Comparison of ENCODE assay signal across 17 mouse cellular contexts in genomic region chr17:88160677-88161001, GRCm38 (mm10).
A peak's percentile ranks its signal among the peaks of the same experiment; 100 is the strongest.
DNase-seq lines count a peak whose midpoint lies in the region; ATAC-seq and TF ChIP-seq lines count a peak whose summit lies in the region.
"Had no signal": no experiment of that assay in that cellular context is flagged by ENCODE, and none has a peak within 500 bp of the region (broad histone marks: within the 10 kb centered on the region; RNA-seq: fewer than 3 reads in every experiment).

No protein-coding gene starts in this region.

- 0 out of 2 replicates have a peak overlapping the region, but pooled peaks have one; percentile 9 for H3K4me2 ChIP-seq in heart, embryonic 12.5 days
- 0 out of 2 replicates have a peak overlapping the region, but pooled peaks have one; percentile 1 for H3K4me2 ChIP-seq in kidney, postnatal 0 days (ENCODE audit: low read length)
- H3K4me2 ChIP-seq in forebrain, embryonic 14.5 days (ENCODE audit: low read length) = 0 out of 2 replicates have a peak overlapping the region, but pooled peaks have one; percentile 5
- peak overlapping the region; percentile 27 for H3K4me2 ChIP-seq in midbrain, embryonic 16.5 days (ENCODE audit: low read length)
- no peak overlapping the region for H3K4me2 ChIP-seq in liver, postnatal 0 days (ENCODE audit: low read depth, low read length)

- intact Hi-C loops in heart, postnatal 25 days (cut with DNase I) = no loop called here

- TF ChIP-seq CTCF in kidney, postnatal 0 days (IDR thresholded peaks at IDR 0.05; ENCODE audit: low read depth) = no peak
- no peak for TF ChIP-seq CTCF in liver, postnatal 0 days (IDR thresholded peaks at IDR 0.05; ENCODE audit: low read depth)

- 77% methylated on average over 14 of the region's 14 CpGs for WGBS in heart, embryonic 12.5 days
- 64% methylated on average over 14 of the region's 14 CpGs for WGBS in kidney, postnatal 0 days
- 78% methylated on average over 14 of the region's 14 CpGs for WGBS in forebrain, embryonic 14.5 days
- 64% methylated on average over 14 of the region's 14 CpGs for WGBS in midbrain, embryonic 16.5 days
- 76% methylated on average over 14 of the region's 14 CpGs for WGBS in liver, postnatal 0 days (ENCODE audit: insufficient replicate concordance)

- no peak for DNase-seq in heart, postnatal 25 days (ENCODE audit: low spot score)
- DNase-seq in kidney, postnatal 0 days (ENCODE audit: low spot score) = no peak
- DNase-seq in kidney, adult 9 months = no peak
- no peak for DNase-seq in forebrain, embryonic 14.5 days (ENCODE audit: low spot score)
- DNase-seq in liver, postnatal 0 days = no peak
- no peak for DNase-seq in cerebellum, adult 11-12 months
- DNase-seq: adrenal gland, adult 8-10 months; gastrocnemius, postnatal 14 days; heart, postnatal 14 days; kidney, adult 2 months; layer of hippocampus, postnatal 36 days; lung, postnatal 10 days; right cerebral cortex, postnatal 14 days had no signal

- H3K27ac ChIP-seq in heart, embryonic 12.5 days (ENCODE audit: poor library complexity, severe bottlenecking) = no peak overlapping the region
- no peak overlapping the region for H3K27ac ChIP-seq in kidney, postnatal 0 days
- H3K27ac ChIP-seq in forebrain, embryonic 14.5 days (ENCODE audit: low read depth, low read length) = no peak overlapping the region
- no peak overlapping the region for H3K27ac ChIP-seq in midbrain, embryonic 16.5 days (ENCODE audit: low read length)
- no peak overlapping the region for H3K27ac ChIP-seq in liver, postnatal 0 days (ENCODE audit: low read depth)
- H3K27ac ChIP-seq: embryonic facial prominence, embryonic 13.5 days had no signal

- no peaks in the 10 kb centered on the region; the same call in 1 of the 2 replicates for H3K9me3 ChIP-seq in heart, embryonic 12.5 days (replicated peaks)
- H3K9me3 ChIP-seq in kidney, postnatal 0 days (replicated peaks; ENCODE audit: low read length) = no peaks in the 10 kb centered on the region
- no peaks in the 10 kb centered on the region for H3K9me3 ChIP-seq in forebrain, embryonic 14.5 days (replicated peaks; ENCODE audit: control insufficient read depth, low read length)
- no peaks in the 10 kb centered on the region for H3K9me3 ChIP-seq in midbrain, embryonic 16.5 days (replicated peaks; ENCODE audit: control insufficient read depth, low read length, poor library complexity, severe bottlenecking)
- H3K9me3 ChIP-seq in liver, postnatal 0 days (ENCODE audit: low read length) = no peaks in the 10 kb centered on the region
- H3K9me3 ChIP-seq: embryonic facial prominence, embryonic 13.5 days; G1E had no signal

- H3K27me3 ChIP-seq in heart, embryonic 12.5 days (replicated peaks) = peaks cover 4% of the 10 kb centered on the region; the same call in 1 of the 2 replicates
- no peaks in the 10 kb centered on the region for H3K27me3 ChIP-seq in kidney, postnatal 0 days (ENCODE audit: insufficient read depth, low read length)
- H3K27me3 ChIP-seq in forebrain, embryonic 14.5 days (replicated peaks; ENCODE audit: control insufficient read depth, insufficient read depth, low read length) = no peaks in the 10 kb centered on the region
- no peaks in the 10 kb centered on the region for H3K27me3 ChIP-seq in midbrain, embryonic 16.5 days (ENCODE audit: control insufficient read depth, insufficient read depth, low read depth, low read length)
- H3K27me3 ChIP-seq in liver, postnatal 0 days (ENCODE audit: insufficient read depth, low read length) = no peaks in the 10 kb centered on the region

- no peaks in the 10 kb centered on the region for H3K36me3 ChIP-seq in heart, embryonic 12.5 days
- H3K36me3 ChIP-seq in kidney, postnatal 0 days (ENCODE audit: insufficient read depth, low read length) = no peaks in the 10 kb centered on the region
- no peaks in the 10 kb centered on the region for H3K36me3 ChIP-seq in forebrain, embryonic 14.5 days (ENCODE audit: control insufficient read depth, insufficient read depth, low read length)
- H3K36me3 ChIP-seq in midbrain, embryonic 16.5 days (ENCODE audit: control insufficient read depth, insufficient read depth, low read length) = no peaks in the 10 kb centered on the region
- H3K36me3 ChIP-seq in liver, postnatal 0 days (replicated peaks; ENCODE audit: insufficient read depth, low read length) = no peaks in the 10 kb centered on the region
- H3K36me3 ChIP-seq: embryonic facial prominence, embryonic 13.5 days; G1E had no signal

- peaks cover 9% of the 10 kb centered on the region; the same call in 1 of the 2 replicates for H3K4me1 ChIP-seq in heart, embryonic 12.5 days (replicated peaks)
- H3K4me1 ChIP-seq in kidney, postnatal 0 days (replicated peaks; ENCODE audit: insufficient read depth, low read length) = 0 out of 2 replicates have a peak, but pooled peaks cover 3% of the 10 kb centered on the region
- H3K4me1 ChIP-seq in forebrain, embryonic 14.5 days (ENCODE audit: control insufficient read depth, insufficient read depth, low read length) = peaks cover 9% of the 10 kb centered on the region
- H3K4me1 ChIP-seq in midbrain, embryonic 16.5 days (ENCODE audit: control insufficient read depth, insufficient read depth, low read length) = peaks cover 3% of the 10 kb centered on the region; the same call in 1 of the 2 replicates
- no peaks in the 10 kb centered on the region for H3K4me1 ChIP-seq in liver, postnatal 0 days (ENCODE audit: insufficient read depth)

- no peak overlapping the region for H3K9ac ChIP-seq in heart, embryonic 12.5 days
- no peak overlapping the region for H3K9ac ChIP-seq in kidney, postnatal 0 days (ENCODE audit: low read depth, low read length)
- H3K9ac ChIP-seq in forebrain, embryonic 14.5 days (ENCODE audit: low read length) = no peak overlapping the region
- H3K9ac ChIP-seq in midbrain, embryonic 16.5 days (ENCODE audit: low read depth, low read length) = no peak overlapping the region
- no peak overlapping the region for H3K9ac ChIP-seq in liver, postnatal 0 days (replicated peaks)
- H3K9ac ChIP-seq: embryonic facial prominence, embryonic 13.5 days had no signal

- no peak overlapping the region for H3K4me3 ChIP-seq in heart, embryonic 12.5 days
- no peak overlapping the region for H3K4me3 ChIP-seq in kidney, postnatal 0 days (replicated peaks; ENCODE audit: low read depth, low read length)
- no peak overlapping the region for H3K4me3 ChIP-seq in forebrain, embryonic 14.5 days (ENCODE audit: low read depth, low read length)
- H3K4me3 ChIP-seq in midbrain, embryonic 16.5 days (ENCODE audit: low read depth, low read length) = no peak overlapping the region; the same call in 1 of the 2 replicates
- no peak overlapping the region for H3K4me3 ChIP-seq in liver, postnatal 0 days (ENCODE audit: low read depth, low read length)
- H3K4me3 ChIP-seq: embryonic facial prominence, embryonic 13.5 days had no signal

- ATAC-seq in heart, embryonic 12.5 days (ENCODE audit: insufficient number of reproducible peaks, low FRiP score) = no peak
- ATAC-seq in kidney, postnatal 0 days (replicated peaks; ENCODE audit: low FRiP score, low read depth) = no peak
- no peak for ATAC-seq in forebrain, embryonic 14.5 days
- ATAC-seq in midbrain, embryonic 16.5 days = no peak
- no peak for ATAC-seq in liver, postnatal 0 days

- TF ChIP-seq EP300 in liver, postnatal 0 days (IDR thresholded peaks at IDR 0.05; ENCODE audit: low read depth) = no peak
